Mouse (Mus musculus) ES-Bruce4 (cell line): ENCODE results near the gene Cyb5d1. TPM values are rescaled to one million over a fixed set of nuclear protein-coding genes. Genes with fewer than 3 reads are reported as not detected.
A peak's percentile ranks its signal among the peaks of the same experiment; 100 is the strongest.

ENCODE experiments used
- H3K27ac ChIP-seq: 2 replicates; pipeline ENCODE4 v1.5.1; 2012; ENCODE audit warnings: low read length, inconsistent platforms; ENCODE audit not compliant: insufficient read depth
- H3K27me3 ChIP-seq: 2 replicates; pipeline ENCODE4 v1.6.1; 2012; ENCODE audit warnings: mild to moderate bottlenecking, low read length, inconsistent platforms; ENCODE audit not compliant: control insufficient read depth, poor library complexity, insufficient read depth, severe bottlenecking
- H3K36me3 ChIP-seq: 2 replicates; pipeline ENCODE4 v1.6.1; 2012; ENCODE audit warnings: inconsistent platforms, mild to moderate bottlenecking, low read length, moderate library complexity; ENCODE audit not compliant: control insufficient read depth, poor library complexity, insufficient read depth, severe bottlenecking
- H3K4me1 ChIP-seq: one replicate; pipeline ENCODE4 v1.8.1; 2011; ENCODE audit warnings: low read length; ENCODE audit not compliant: control insufficient read depth, insufficient read depth
- H3K4me3 ChIP-seq: 2 replicates; pipeline ENCODE4 v1.5.1; 2011; ENCODE audit warnings: low read depth, mild to moderate bottlenecking, low read length
- H3K9ac ChIP-seq: 2 replicates; pipeline ENCODE4 v1.6.1; 2012; ENCODE audit warnings: low read depth, mild to moderate bottlenecking, inconsistent platforms; ENCODE audit not compliant: poor library complexity, severe bottlenecking
- H3K9me3 ChIP-seq: replicated peaks from 2 replicates; pipeline ENCODE4 v1.6.1; 2012; ENCODE audit warnings: mild to moderate bottlenecking, low read length, inconsistent platforms; ENCODE audit not compliant: control insufficient read depth, poor library complexity, insufficient read depth, severe bottlenecking
- CTCF ChIP-seq: IDR thresholded peaks from one replicate; pipeline ENCODE4 v1.8.1; 2011; ENCODE audit warnings: low read depth, low read length
- EP300 ChIP-seq: IDR thresholded peaks from 2 replicates; pipeline ENCODE4 v1.6.1; 2011; ENCODE audit warnings: low read depth, low read length; ENCODE audit not compliant: insufficient read depth
- POLR2A ChIP-seq: IDR thresholded peaks from one replicate; pipeline ENCODE4 v1.8.1; 2011; ENCODE audit warnings: low read length; ENCODE audit not compliant: insufficient read depth
- polyA plus RNA-seq: library from polyadenylated mRNA; stranded (reverse); fragments of >200 nt; gene quantifications from 2 replicates; pipeline ENCODE4 v1.2.4, GENCODE M21; 2011; ENCODE audit warnings: low read depth; ENCODE audit not compliant: missing spikeins, insufficient read depth, insufficient read length

Cyb5d1 gene
- polyA plus RNA-seq, 1 experiment, result 21.1 TPM

GRCm38 (mm10) chr11:69406867-69407723 is 11.7 kb upstream of the Cyb5d1 start:
- no peaks in the 10 kb centered on the region for H3K36me3 ChIP-seq
- H3K27me3 ChIP-seq, result no peaks in the 10 kb centered on the region
- no peak overlapping the region for H3K4me3 ChIP-seq
- no peaks in the 10 kb centered on the region for H3K4me1 ChIP-seq
- no peak for TF ChIP-seq CTCF
- no peak for TF ChIP-seq POLR2A
- no peak for TF ChIP-seq EP300
- no peaks in the 10 kb centered on the region for H3K9me3 ChIP-seq
- no peak overlapping the region for H3K9ac ChIP-seq
- no peak overlapping the region for H3K27ac ChIP-seq

GRCm38 (mm10) chr11:69406282-69406681 is 10.9 kb upstream of the Cyb5d1 start:
- H3K36me3 ChIP-seq, result no peaks in the 10 kb centered on the region

GRCm38 (mm10) chr11:69405397-69406200 is 10.2 kb upstream of the Cyb5d1 start:
- H3K9me3 ChIP-seq, result no peaks in the 10 kb centered on the region
- TF ChIP-seq POLR2A, result no peak
- no peak for TF ChIP-seq CTCF
- TF ChIP-seq EP300, result no peak
- no peaks in the 10 kb centered on the region for H3K27me3 ChIP-seq
- no peak overlapping the region for H3K27ac ChIP-seq
- H3K9ac ChIP-seq, result no peak overlapping the region
- no peak overlapping the region for H3K4me3 ChIP-seq
- H3K4me1 ChIP-seq, result no peaks in the 10 kb centered on the region
- no peaks in the 10 kb centered on the region for H3K36me3 ChIP-seq

More at GRCm38 (mm10) chr11:69406282-69406681, 10.9 kb upstream of the Cyb5d1 start:
- TF ChIP-seq POLR2A, result no peak
- TF ChIP-seq CTCF, result no peak
- no peak for TF ChIP-seq EP300
- H3K27me3 ChIP-seq, result no peaks in the 10 kb centered on the region
- no peak overlapping the region for H3K4me3 ChIP-seq
- no peak overlapping the region for H3K9ac ChIP-seq
- H3K9me3 ChIP-seq, result no peaks in the 10 kb centered on the region
- no peaks in the 10 kb centered on the region for H3K4me1 ChIP-seq
- H3K27ac ChIP-seq, result no peak overlapping the region

GRCm38 (mm10) chr11:69404595-69405396 is 9.4 kb upstream of the Cyb5d1 start:
- Histone ChIP-seq H3K9me3 (no peaks in the 10 kb centered on the region), H3K36me3 (no peaks in the 10 kb centered on the region), H3K4me1 (no peaks in the 10 kb centered on the region), H3K27ac (no peak overlapping the region), H3K9ac (peak overlapping the region; percentile 43), H3K27me3 (no peaks in the 10 kb centered on the region), H3K4me3 (peak overlapping the region; percentile 33)
- TF ChIP-seq CTCF (no peak), POLR2A (no peak), EP300 (no peak)

GRCm38 (mm10) chr11:69403691-69404594 is 8.5 kb upstream of the Cyb5d1 start:
- Histone ChIP-seq H3K36me3 (no peaks in the 10 kb centered on the region), H3K4me3 (peak overlapping the region; percentile 33), H3K27me3 (no peaks in the 10 kb centered on the region), H3K27ac (no peak overlapping the region), H3K9ac (peak overlapping the region; percentile 43), H3K4me1 (no peaks in the 10 kb centered on the region), H3K9me3 (no peaks in the 10 kb centered on the region)
- no peak for TF ChIP-seq EP300
- no peak for TF ChIP-seq CTCF
- TF ChIP-seq POLR2A, result no peak
